Comparison of ENCODE assay signal across 8 mouse cellular contexts in the genomic region with DNA sequence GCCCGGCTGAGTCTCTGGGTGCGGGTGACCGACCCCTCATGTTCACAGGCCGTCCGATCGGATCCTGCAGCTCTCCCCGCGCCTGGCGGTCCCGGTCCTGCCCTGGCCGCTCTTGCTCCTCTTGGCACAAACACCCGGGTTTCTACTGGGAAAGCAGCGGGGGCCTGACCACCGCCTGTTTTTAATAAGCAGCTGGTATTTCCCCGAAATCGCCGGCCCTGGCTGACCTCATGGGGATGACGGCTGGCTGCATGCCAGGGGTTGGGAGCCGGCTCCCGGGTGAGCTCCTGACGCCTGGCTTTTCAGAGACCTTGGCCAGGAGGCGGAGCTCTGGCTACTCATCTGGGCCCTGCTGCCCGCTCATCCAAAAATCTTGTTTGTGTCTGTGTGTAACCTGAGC. TPM values are rescaled to one million over a fixed set of nuclear protein-coding genes. Genes with fewer than 3 reads are reported as not detected.
A peak's percentile ranks its signal among the peaks of the same experiment; 100 is the strongest.
DNase-seq lines count a peak whose midpoint lies in the region; ATAC-seq and TF ChIP-seq lines count a peak whose summit lies in the region.

No protein-coding gene starts in this region.

- 0 out of 2 replicates have a peak, but pooled peaks cover 4% of the 10 kb centered on the region for H3K27me3 ChIP-seq in forebrain, embryonic 15.5 days
- peaks cover 11% of the 10 kb centered on the region; the same call in 1 of the 2 replicates for H3K27me3 ChIP-seq in liver, embryonic 16.5 days (ENCODE audit: control insufficient read depth, insufficient read depth, low read depth, low read length)

- no peak for DNase-seq in ES-E14 (ENCODE audit: low read depth, low spot score)
- DNase-seq in heart, postnatal 10 days: peak; percentile 93 to 94
- peak; percentile 81 for DNase-seq in layer of hippocampus, adult 11-12 months (ENCODE audit: low spot score)
- peak; percentile 85 for DNase-seq in ovary, postnatal 10 days (ENCODE audit: low spot score)
- DNase-seq in urinary bladder, postnatal 36 days (ENCODE audit: low spot score in 2 of 2): peak; percentile 71 to 88

- no peaks in the 10 kb centered on the region for H3K36me3 ChIP-seq in ES-E14 (ENCODE audit: control insufficient read depth, insufficient read depth, low read length, poor library complexity, severe bottlenecking)
- no peaks in the 10 kb centered on the region for H3K36me3 ChIP-seq in forebrain, embryonic 15.5 days
- H3K36me3 ChIP-seq in liver, embryonic 16.5 days (ENCODE audit: control insufficient read depth, insufficient read depth): no peaks in the 10 kb centered on the region

- in situ Hi-C loops in ES-E14 (cut with MboI; ENCODE audit: low sequenced_read_pairs in 2 of 2, unreplicated experiment in 2 of 2): no loop called here

- peak overlapping the region; percentile 70 to 83 for H3K4me3 ChIP-seq in ES-E14 (ENCODE audit: insufficient read depth in 1 of 2, low read depth in 1 of 2, low read length in 2 of 2, poor library complexity in 1 of 2, severe bottlenecking in 1 of 2)
- peak overlapping the region; percentile 58 for H3K4me3 ChIP-seq in forebrain, embryonic 15.5 days
- H3K4me3 ChIP-seq in liver, embryonic 16.5 days (ENCODE audit: low read depth, low read length): peak overlapping the region; percentile 46

- H3K9ac ChIP-seq in ES-E14 (ENCODE audit: insufficient read depth, low read depth, low read length, poor library complexity, severe bottlenecking): peak overlapping the region; percentile 78
- peak overlapping the region; percentile 56 for H3K9ac ChIP-seq in forebrain, embryonic 15.5 days (replicated peaks)
- no peak overlapping the region for H3K9ac ChIP-seq in liver, embryonic 16.5 days (ENCODE audit: low read depth, low read length)

- under 1% methylated on average over 23 of the region's 23 CpGs for WGBS in forebrain, embryonic 15.5 days
- 3% methylated on average over 23 of the region's 23 CpGs for WGBS in liver, embryonic 16.5 days (ENCODE audit: insufficient replicate concordance)

- intact Hi-C loops in heart, postnatal 10 days (cut with DNase I): loop anchor here (1.0 to 5.0 kb wide), 5 partner anchors 23 to 369 kb away; no protein-coding TSS in a partner anchor

- H3K4me1 ChIP-seq in ES-E14 (ENCODE audit: control insufficient read depth in 2 of 2, insufficient read depth in 2 of 2, low read length in 2 of 2, poor library complexity in 1 of 2): no peaks in the 10 kb centered on the region
- peaks cover 14% of the 10 kb centered on the region for H3K4me1 ChIP-seq in forebrain, embryonic 15.5 days
- no peaks in the 10 kb centered on the region for H3K4me1 ChIP-seq in liver, embryonic 16.5 days (ENCODE audit: control insufficient read depth, low read depth, low read length)

- peak overlapping the region; percentile 91 for H3K4me2 ChIP-seq in forebrain, embryonic 15.5 days (replicated peaks)
- peak overlapping the region; percentile 62 for H3K4me2 ChIP-seq in liver, embryonic 16.5 days (ENCODE audit: low read depth, low read length)

- ATAC-seq in cerebellum, adult (ENCODE audit: insufficient number of reproducible peaks, low FRiP score, low TSS enrichment): peak; percentile 43; the same call in 1 of the 2 replicates
- ATAC-seq in forebrain, embryonic 15.5 days (replicated peaks): peak; percentile 76; the same call in 1 of the 2 replicates
- ATAC-seq in liver, embryonic 16.5 days (ENCODE audit: low read depth): peak; percentile 71

- H3K27ac ChIP-seq in ES-E14 (ENCODE audit: insufficient read depth, low read depth, low read length, poor library complexity, severe bottlenecking): no peak overlapping the region
- peak overlapping the region; percentile 79 for H3K27ac ChIP-seq in forebrain, embryonic 15.5 days (replicated peaks)
- no peak overlapping the region for H3K27ac ChIP-seq in liver, embryonic 16.5 days (ENCODE audit: low read length)

- H3K9me3 ChIP-seq in ES-E14 (ENCODE audit: control insufficient read depth, insufficient read depth, low read depth, low read length): no peaks in the 10 kb centered on the region
- no peaks in the 10 kb centered on the region for H3K9me3 ChIP-seq in forebrain, embryonic 15.5 days
- no peaks in the 10 kb centered on the region for H3K9me3 ChIP-seq in liver, embryonic 16.5 days (replicated peaks; ENCODE audit: control insufficient read depth, low read length)

TF ChIP-seq in ES-E14, 5 proteins besides CTCF, POLR2A, EP300 and RAD21:
- TF ChIP-seq ZC3H11A (IDR thresholded peaks at IDR 0.05; ENCODE audit: borderline replicate concordance, low read depth, low read length) (no peak), HCFC1 (IDR thresholded peaks at IDR 0.05; ENCODE audit: borderline replicate concordance, insufficient read depth, low read length) (no peak), MAFK (IDR thresholded peaks at IDR 0.05; ENCODE audit: insufficient read depth, low read depth, low read length) (no peak), CHD2 (IDR thresholded peaks at IDR 0.05; ENCODE audit: low read depth, low read length) (no peak)

RNA-seq across cellular contexts. Expression of a gene that starts 16.2 kb away (rescaled TPM):
- 7.5 and 14.8 TPM in 2 replicates for total RNA-seq in ES-E14 (2012; rRNA removed)
- polyA plus RNA-seq in forebrain, embryonic 15.5 days (2015; fragmentation: Nextera tagmentation; extraction: Ambion mirVana): not detected in 2 replicates
- not detected for total RNA-seq in heart, postnatal 10 days (2021)
- polyA plus RNA-seq in liver, embryonic 16.5 days (2015; fragmentation: Nextera tagmentation; extraction: Ambion mirVana): not detected in 2 replicates

RNA-seq across cellular contexts. Expression of a gene that starts 32.1 kb away (rescaled TPM):
- 1.5 and 2.2 TPM in 2 replicates for total RNA-seq in ES-E14 (2012; rRNA removed)
- not detected in 2 replicates for polyA plus RNA-seq in forebrain, embryonic 15.5 days (2015; fragmentation: Nextera tagmentation; extraction: Ambion mirVana)
- not detected for total RNA-seq in heart, postnatal 10 days (2021)
- not detected in 2 replicates for polyA plus RNA-seq in liver, embryonic 16.5 days (2015; fragmentation: Nextera tagmentation; extraction: Ambion mirVana)

RNA-seq across cellular contexts. Expression of a gene that starts 34.8 kb away (rescaled TPM):
- total RNA-seq in ES-E14 (2012; rRNA removed): 3.2 and 6.8 TPM in 2 replicates
- polyA plus RNA-seq in forebrain, embryonic 15.5 days (2015; fragmentation: Nextera tagmentation; extraction: Ambion mirVana): 6.3 and 7.0 TPM in 2 replicates
- total RNA-seq in heart, postnatal 10 days (2021): 10 to 100 TPM; 11.5 to 13.4 TPM
- 2.3 and 2.5 TPM in 2 replicates for polyA plus RNA-seq in liver, embryonic 16.5 days (2015; fragmentation: Nextera tagmentation; extraction: Ambion mirVana)

RNA-seq across cellular contexts. Expression of a gene that starts 40.1 kb away (rescaled TPM):
- 0.48 and 0.89 TPM in 2 replicates for total RNA-seq in ES-E14 (2012; rRNA removed)
- 0.45 and 1.3 TPM in 2 replicates for polyA plus RNA-seq in forebrain, embryonic 15.5 days (2015; fragmentation: Nextera tagmentation; extraction: Ambion mirVana)
- total RNA-seq in heart, postnatal 10 days (2021): over 10,000 TPM; 11,120 to 11,825 TPM
- polyA plus RNA-seq in liver, embryonic 16.5 days (2015; fragmentation: Nextera tagmentation; extraction: Ambion mirVana): 1.1 and 1.9 TPM in 2 replicates

RNA-seq across cellular contexts. Expression of a gene that starts 44.8 kb away (rescaled TPM):
- 0.09 TPM in 1 of 2 replicates, not detected in the other for total RNA-seq in ES-E14 (2012; rRNA removed)
- polyA plus RNA-seq in forebrain, embryonic 15.5 days (2015; fragmentation: Nextera tagmentation; extraction: Ambion mirVana): not detected in 2 replicates
- total RNA-seq in heart, postnatal 10 days (2021): not detected
- polyA plus RNA-seq in liver, embryonic 16.5 days (2015; fragmentation: Nextera tagmentation; extraction: Ambion mirVana): not detected in 2 replicates
